Mouse (Mus musculus): Measurements from ENCODE around the gene Ttc13. TPM values are rescaled to one million over a fixed set of nuclear protein-coding genes. Genes with fewer than 3 reads are reported as not detected.

Gene Ttc13
- polyA plus RNA-seq, 1 experiment from 2014 or later = 60.4 TPM

- Histone ChIP-seq H3K36me3 (peaks cover 77% of the 10 kb centered on the region), H3K27ac (replicated peaks) (no peak overlapping the region), H3K4me2 (no peak overlapping the region), H3K9me3 (no peaks in the 10 kb centered on the region), H3K9ac (no peak overlapping the region), H3K27me3 (no peaks in the 10 kb centered on the region), H3K4me3 (no peak overlapping the region), H3K4me1 (replicated peaks) (no peaks in the 10 kb centered on the region)
- WGBS = 86% methylated on average over 9 of the region's 9 CpGs
- no peak for ATAC-seq (ENCODE audit: low read depth)
Measured at GRCm38 (mm10) chr8:124701023-124701422, 20.8 kb downstream of the Ttc13 start.

- Histone ChIP-seq H3K4me2 (no peak overlapping the region), H3K9ac (no peak overlapping the region), H3K27me3 (no peaks in the 10 kb centered on the region), H3K27ac (replicated peaks) (no peak overlapping the region), H3K4me3 (no peak overlapping the region), H3K4me1 (replicated peaks) (no peaks in the 10 kb centered on the region), H3K9me3 (no peaks in the 10 kb centered on the region), H3K36me3 (peaks cover 78% of the 10 kb centered on the region)
- no peak for ATAC-seq (ENCODE audit: low read depth)
- WGBS = 92% methylated on average over 5 of the region's 5 CpGs
Measured at GRCm38 (mm10) chr8:124700271-124700670, 21.5 kb downstream of the Ttc13 start.

GRCm38 (mm10) chr8:124695424-124696100 lies 26.2 kb downstream of the Ttc13 start:
- Histone ChIP-seq H3K36me3 (peaks cover 77% of the 10 kb centered on the region), H3K4me1 (replicated peaks) (no peaks in the 10 kb centered on the region), H3K9me3 (no peaks in the 10 kb centered on the region), H3K27ac (replicated peaks) (no peak overlapping the region), H3K4me2 (no peak overlapping the region), H3K9ac (no peak overlapping the region), H3K4me3 (no peak overlapping the region), H3K27me3 (no peaks in the 10 kb centered on the region)
- 88% methylated on average over 22 of the region's 22 CpGs for WGBS
- no peak for ATAC-seq (ENCODE audit: low read depth)

GRCm38 (mm10) chr8:124691706-124692105 lies 30.1 kb downstream of the Ttc13 start:
- H3K27me3 ChIP-seq = no peaks in the 10 kb centered on the region
- H3K4me1 ChIP-seq (replicated peaks) = no peaks in the 10 kb centered on the region
- no peak overlapping the region for H3K9ac ChIP-seq
- no peak for ATAC-seq (ENCODE audit: low read depth)
- H3K4me3 ChIP-seq = no peak overlapping the region
- peaks cover 60% of the 10 kb centered on the region for H3K36me3 ChIP-seq
- 93% methylated on average over 4 of the region's 4 CpGs for WGBS
- H3K27ac ChIP-seq (replicated peaks) = no peak overlapping the region
- no peak overlapping the region for H3K4me2 ChIP-seq
- H3K9me3 ChIP-seq = no peaks in the 10 kb centered on the region

- WGBS = 93% methylated on average over 13 of the region's 13 CpGs
- Histone ChIP-seq H3K4me1 (replicated peaks) (no peaks in the 10 kb centered on the region), H3K27ac (replicated peaks) (no peak overlapping the region), H3K9ac (no peak overlapping the region), H3K27me3 (no peaks in the 10 kb centered on the region), H3K4me3 (no peak overlapping the region), H3K9me3 (no peaks in the 10 kb centered on the region), H3K4me2 (no peak overlapping the region), H3K36me3 (peaks cover 67% of the 10 kb centered on the region)
- no peak for ATAC-seq (ENCODE audit: low read depth)
Measured at GRCm38 (mm10) chr8:124688899-124689298, 32.9 kb downstream of the Ttc13 start.

GRCm38 (mm10) chr8:124682218-124682617 lies 39.6 kb downstream of the Ttc13 start:
- H3K27ac ChIP-seq (replicated peaks) = no peak overlapping the region
- 83% methylated on average over 10 of the region's 10 CpGs for WGBS
- no peaks in the 10 kb centered on the region for H3K27me3 ChIP-seq
- H3K4me1 ChIP-seq (replicated peaks) = peaks cover 2% of the 10 kb centered on the region
- no peak overlapping the region for H3K4me2 ChIP-seq
- H3K36me3 ChIP-seq = peaks cover 87% of the 10 kb centered on the region
- no peak overlapping the region for H3K4me3 ChIP-seq
- no peak for ATAC-seq (ENCODE audit: low read depth)
- H3K9me3 ChIP-seq = no peaks in the 10 kb centered on the region
- H3K9ac ChIP-seq = no peak overlapping the region

GRCm38 (mm10) chr8:124681792-124682157 lies 40.0 kb downstream of the Ttc13 start:
- WGBS = 93% methylated on average over 10 of the region's 10 CpGs
- Histone ChIP-seq H3K4me1 (replicated peaks) (peaks cover 7% of the 10 kb centered on the region), H3K9ac (no peak overlapping the region), H3K4me3 (no peak overlapping the region), H3K27ac (replicated peaks) (no peak overlapping the region), H3K9me3 (no peaks in the 10 kb centered on the region), H3K36me3 (peaks cover 90% of the 10 kb centered on the region), H3K27me3 (no peaks in the 10 kb centered on the region), H3K4me2 (no peak overlapping the region)
- no peak for ATAC-seq (ENCODE audit: low read depth)

- Histone ChIP-seq H3K4me1 (replicated peaks) (peaks cover 9% of the 10 kb centered on the region), H3K4me2 (no peak overlapping the region), H3K27me3 (no peaks in the 10 kb centered on the region), H3K4me3 (no peak overlapping the region), H3K9me3 (no peaks in the 10 kb centered on the region), H3K36me3 (peaks cover 86% of the 10 kb centered on the region), H3K9ac (no peak overlapping the region), H3K27ac (replicated peaks) (no peak overlapping the region)
- ATAC-seq (ENCODE audit: low read depth) = no peak
- WGBS = 87% methylated on average over 10 of the region's 10 CpGs
Measured at GRCm38 (mm10) chr8:124681077-124681791, 40.5 kb downstream of the Ttc13 start.

GRCm38 (mm10) chr8:124678246-124678645 lies 43.5 kb downstream of the Ttc13 start:
- 92% methylated on average over 13 of the region's 13 CpGs for WGBS
- no peak overlapping the region for H3K9ac ChIP-seq
- no peaks in the 10 kb centered on the region for H3K27me3 ChIP-seq
- H3K4me1 ChIP-seq (replicated peaks) = peaks cover 9% of the 10 kb centered on the region
- no peak overlapping the region for H3K4me3 ChIP-seq
- no peak overlapping the region for H3K27ac ChIP-seq (replicated peaks)
- no peaks in the 10 kb centered on the region for H3K9me3 ChIP-seq
- ATAC-seq (ENCODE audit: low read depth) = no peak
- H3K4me2 ChIP-seq = no peak overlapping the region
- H3K36me3 ChIP-seq = peaks cover 88% of the 10 kb centered on the region

- Histone ChIP-seq H3K4me1 (replicated peaks) (peaks cover 9% of the 10 kb centered on the region), H3K27me3 (no peaks in the 10 kb centered on the region), H3K36me3 (peaks cover 89% of the 10 kb centered on the region), H3K9ac (peak overlapping the region; percentile 50; the same call in 1 of the 2 replicates), H3K4me2 (no peak overlapping the region), H3K4me3 (no peak overlapping the region), H3K9me3 (no peaks in the 10 kb centered on the region), H3K27ac (replicated peaks) (peak overlapping the region; percentile 77)
- ATAC-seq (ENCODE audit: low read depth) = peak; percentile 74
- 58% methylated on average over 12 of the region's 12 CpGs for WGBS
Measured at GRCm38 (mm10) chr8:124677486-124677885, 44.3 kb downstream of the Ttc13 start.

GRCm38 (mm10) chr8:124677078-124677477 lies 44.7 kb downstream of the Ttc13 start:
- no peak overlapping the region for H3K4me3 ChIP-seq
- peaks cover 89% of the 10 kb centered on the region for H3K36me3 ChIP-seq
- no peaks in the 10 kb centered on the region for H3K9me3 ChIP-seq
- H3K4me1 ChIP-seq (replicated peaks) = peaks cover 9% of the 10 kb centered on the region
- no peaks in the 10 kb centered on the region for H3K27me3 ChIP-seq
- H3K9ac ChIP-seq = peak overlapping the region; percentile 50; the same call in 1 of the 2 replicates
- no peak overlapping the region for H3K4me2 ChIP-seq
- WGBS = 85% methylated on average over 7 of the region's 7 CpGs
- ATAC-seq (ENCODE audit: low read depth) = peak; percentile 49; the same call in 1 of the 2 replicates
- H3K27ac ChIP-seq (replicated peaks) = peak overlapping the region; percentile 77

GRCm38 (mm10) chr8:124676661-124677060 lies 45.1 kb downstream of the Ttc13 start:
- Histone ChIP-seq H3K4me2 (no peak overlapping the region), H3K36me3 (peaks cover 89% of the 10 kb centered on the region), H3K4me1 (replicated peaks) (peaks cover 9% of the 10 kb centered on the region), H3K27ac (replicated peaks) (0 out of 2 replicates have a peak overlapping the region, but pooled peaks have one; percentile 77), H3K9ac (peak overlapping the region; percentile 50; the same call in 1 of the 2 replicates), H3K27me3 (no peaks in the 10 kb centered on the region), H3K4me3 (no peak overlapping the region), H3K9me3 (no peaks in the 10 kb centered on the region)
- 93% methylated on average over 4 of the region's 4 CpGs for WGBS
- ATAC-seq (ENCODE audit: low read depth) = no peak
